Mouse (Mus musculus) heart, adult 9 months (tissue): Measurements from ENCODE around the gene Ylpm1.

Experiments used
- DNase-seq, 2 experiments: peaks; one replicate each; pipeline ENCODE4 v3.0.0; 2022; ENCODE audit warnings: low spot score in 2 of 2

Ylpm1 gene

DNA sequence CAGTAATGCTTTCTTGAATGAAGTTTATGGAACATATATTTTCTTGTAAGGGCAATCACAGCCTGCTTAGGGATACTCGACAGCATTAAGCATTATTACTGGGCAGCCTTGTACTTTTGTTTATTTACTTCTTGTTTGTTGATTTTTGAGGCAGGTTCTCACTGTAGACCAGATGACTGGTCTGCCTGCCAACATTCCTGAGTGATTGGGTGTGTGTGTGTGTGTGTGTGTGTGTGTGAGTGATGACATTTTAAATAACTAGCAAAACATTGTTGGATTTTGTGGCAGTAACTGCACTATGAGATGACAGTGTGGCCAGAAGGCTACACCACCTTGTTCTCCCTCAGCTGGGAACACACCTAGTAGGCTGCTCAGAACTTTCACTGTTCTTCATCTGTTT, 13.7 kb downstream of the Ylpm1 start:
- no peak for DNase-seq

DNA sequence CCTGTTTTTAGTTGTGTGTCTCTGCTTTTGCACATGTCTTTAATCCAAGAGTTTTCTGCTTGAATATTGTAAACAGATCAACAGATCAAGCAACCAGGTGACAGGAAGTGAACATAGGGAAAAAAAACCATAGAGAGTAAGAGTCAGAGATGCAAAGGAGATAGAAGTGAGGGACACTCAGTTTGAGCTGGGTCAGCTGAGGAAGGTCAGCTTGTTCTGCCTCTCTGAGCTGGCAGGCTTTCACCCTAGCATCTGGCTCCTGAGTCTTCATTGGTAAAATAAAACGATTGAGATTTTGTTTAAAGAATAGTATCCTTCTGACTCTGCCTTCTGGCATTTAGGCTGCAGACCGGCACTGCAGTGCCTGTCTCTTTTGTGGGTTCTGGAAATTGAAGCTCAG, 14.4 kb downstream of the Ylpm1 start:
- DNase-seq: no peak

DNA sequence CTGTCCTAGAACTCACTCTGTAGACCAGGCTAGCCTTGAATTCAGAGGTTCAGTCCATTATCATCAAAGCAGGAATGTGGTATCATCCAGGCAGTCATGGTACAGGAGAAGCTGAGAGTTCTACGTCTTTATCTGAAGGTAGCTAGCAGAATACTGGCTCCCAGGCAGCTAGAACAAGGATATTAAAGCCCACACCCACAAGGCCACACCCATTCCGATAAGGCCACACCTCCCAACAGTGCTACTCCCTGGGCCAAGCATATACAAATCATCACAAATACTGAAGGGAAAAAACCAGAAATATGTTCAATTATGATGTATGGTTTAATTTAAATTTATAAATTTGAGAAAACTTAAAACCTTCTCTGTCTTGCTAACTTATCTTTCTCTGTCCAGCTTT, 16.1 kb downstream of the Ylpm1 start:
- no peak for DNase-seq

- DNase-seq: no peak
These were observed 25.9 kb downstream of the Ylpm1 start for GRCm38 (mm10) chr12:85022071-85022470.

DNA sequence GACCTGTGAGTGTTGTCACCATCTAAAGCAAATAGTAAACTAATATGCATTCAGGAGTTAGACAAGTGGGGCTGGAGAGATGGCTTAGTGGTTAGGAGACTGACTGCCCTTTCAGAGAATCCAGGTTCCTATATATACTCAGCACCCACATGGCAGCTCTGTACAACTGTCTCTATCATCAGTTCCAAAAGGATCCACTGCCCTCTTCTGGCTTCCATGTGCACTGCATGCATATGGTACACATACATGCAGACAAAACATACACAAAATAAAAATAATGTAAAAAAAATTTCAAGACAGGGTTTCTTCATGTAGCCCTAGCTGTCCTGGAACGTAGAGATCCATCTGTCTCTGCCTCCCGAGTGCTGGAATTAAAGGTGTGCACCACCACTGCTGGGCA, 36.6 kb downstream of the Ylpm1 start:
- DNase-seq: no peak

DNA sequence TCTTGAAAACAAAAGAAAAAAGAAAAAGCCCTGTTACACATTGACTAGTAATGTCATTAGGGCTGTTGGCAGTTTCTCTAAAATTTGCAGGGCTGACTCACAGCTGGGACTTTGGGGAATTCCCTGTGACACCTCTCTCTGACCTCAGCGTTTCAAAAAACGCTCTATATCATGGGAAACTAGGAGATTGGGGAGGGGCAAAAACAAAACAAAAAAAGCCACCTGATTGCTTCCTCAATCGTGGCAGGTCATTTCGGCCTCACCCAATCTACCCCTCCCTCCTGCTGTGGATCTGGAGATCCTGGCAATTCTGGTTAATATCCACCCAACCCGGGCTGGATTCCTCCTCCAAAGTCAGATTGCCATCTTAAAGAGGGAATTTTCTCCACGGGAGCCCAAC, 55.1 kb downstream of the Ylpm1 start:
- no peak for DNase-seq

- DNase-seq: no peak
These were observed 74.9 kb downstream of the Ylpm1 start for GRCm38 (mm10) chr12:85071043-85071442.

GRCm38 (mm10) chr12:85077100-85077499, 81.0 kb downstream of the Ylpm1 start:
- DNase-seq: no peak

- no peak for DNase-seq
These were observed 88.1 kb downstream of the Ylpm1 start for GRCm38 (mm10) chr12:85084257-85084656.

DNA sequence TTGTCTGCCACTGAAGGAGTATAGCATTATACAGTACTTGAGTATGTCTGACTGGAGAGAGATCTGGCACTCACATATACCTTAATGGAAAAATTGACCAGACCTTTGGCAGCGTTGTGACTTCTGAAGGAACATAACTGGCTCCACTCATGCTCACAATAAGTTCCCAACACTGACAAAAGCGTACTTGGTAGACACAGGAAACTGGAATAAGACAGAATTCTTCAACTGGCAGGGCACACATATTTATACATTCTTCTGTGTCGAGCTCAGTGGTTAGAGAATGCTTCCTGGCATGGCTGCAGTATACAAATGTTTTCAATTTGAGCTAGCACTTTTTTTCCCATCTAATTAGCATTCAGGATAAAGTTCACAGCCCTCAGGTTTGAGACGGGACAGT, 88.8 kb downstream of the Ylpm1 start:
- no peak for DNase-seq

GRCm38 (mm10) chr12:85087845-85088244, 91.7 kb downstream of the Ylpm1 start:
- no peak for DNase-seq

DNA sequence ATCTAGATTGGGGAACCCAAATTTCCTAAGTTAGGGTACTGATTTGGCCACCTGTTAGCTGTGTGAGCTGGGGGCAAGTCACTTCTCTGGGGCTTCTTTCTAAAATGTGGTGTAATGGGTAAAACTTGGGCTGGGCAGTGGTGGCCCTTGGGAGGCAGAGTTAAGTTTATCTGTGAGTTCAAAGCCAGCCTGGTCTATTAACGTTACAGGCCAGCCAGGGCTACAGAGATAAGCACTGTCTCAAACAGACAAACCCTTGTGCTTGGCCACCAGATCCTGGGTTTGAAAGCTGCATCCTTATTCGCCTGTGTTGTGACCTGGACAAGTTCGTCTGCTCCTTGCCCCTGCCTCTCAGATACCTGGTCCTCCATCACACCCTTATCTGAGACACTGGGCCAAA, 95.1 kb downstream of the Ylpm1 start:
- no peak for DNase-seq

GRCm38 (mm10) chr12:85092214-85092613, 96.1 kb downstream of the Ylpm1 start:
- peak; percentile 49 for DNase-seq

GRCm38 (mm10) chr12:85094010-85094409, 97.9 kb downstream of the Ylpm1 start:
- DNase-seq: peak; percentile 70 to 80

GRCm38 (mm10) chr12:85094706-85095105, 98.6 kb downstream of the Ylpm1 start:
- peak; percentile 47 to 52 for DNase-seq

- DNase-seq: no peak
These were observed 99.0 kb downstream of the Ylpm1 start for GRCm38 (mm10) chr12:85095146-85095545.

DNA sequence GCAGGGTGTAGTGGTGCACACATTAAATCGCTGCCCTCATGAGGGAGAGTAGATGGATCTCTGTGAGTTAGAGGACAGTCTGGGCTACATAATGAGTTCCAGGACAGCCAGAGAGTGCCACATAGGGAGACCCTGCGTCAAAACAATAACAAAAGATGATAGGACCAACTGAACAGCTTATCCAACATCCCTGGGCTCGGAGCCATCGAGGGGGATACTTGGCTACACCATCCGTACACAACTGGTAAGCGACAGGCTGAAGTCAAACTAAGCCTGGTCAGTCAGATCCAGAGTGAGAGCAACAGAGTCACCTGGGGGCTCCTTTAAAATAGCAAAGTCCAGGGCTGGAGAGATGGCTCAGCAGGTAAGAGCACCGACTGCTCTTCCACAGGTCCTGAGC, 99.7 kb downstream of the Ylpm1 start:
- DNase-seq: no peak

DNA sequence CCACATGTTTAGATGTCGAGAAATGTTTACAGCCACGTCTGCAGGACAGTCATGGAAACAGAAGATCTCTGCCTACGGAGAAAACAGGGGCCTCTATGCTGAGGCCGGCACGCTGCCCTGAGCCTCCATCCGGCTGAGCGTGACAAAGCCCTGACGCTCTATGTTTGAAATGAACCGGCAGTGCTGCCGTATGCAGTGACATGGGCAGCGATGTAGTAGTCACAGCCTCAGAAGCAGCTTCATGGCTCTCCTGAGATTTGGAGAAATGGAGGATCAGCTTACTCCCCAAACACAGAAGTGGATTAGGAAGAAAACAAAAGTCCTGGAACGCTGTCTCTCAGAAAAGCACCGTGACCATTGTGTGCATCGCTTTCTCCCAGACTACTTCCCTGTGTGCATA, 104.9 kb downstream of the Ylpm1 start:
- no peak for DNase-seq

GRCm38 (mm10) chr12:85101521-85102106, 105.5 kb downstream of the Ylpm1 start:
- DNase-seq: no peak

DNA sequence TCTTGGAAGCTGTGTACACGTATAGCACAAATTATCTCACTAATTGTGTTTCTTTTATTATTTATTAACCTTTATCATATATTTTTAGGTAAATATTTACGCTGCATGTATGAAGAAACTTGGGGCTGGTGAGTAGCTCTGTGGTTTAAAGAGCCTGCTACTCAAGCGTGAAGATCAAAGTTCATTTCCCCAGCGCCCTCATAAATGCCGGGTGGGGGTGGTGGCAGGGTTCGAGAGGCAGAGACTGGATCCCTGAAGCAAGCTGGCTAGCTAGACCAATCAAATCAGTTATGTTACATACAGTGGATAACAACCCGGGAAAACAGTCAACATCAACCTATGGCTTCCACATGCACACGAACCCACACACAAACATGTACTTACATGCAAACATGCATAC, 107.0 kb downstream of the Ylpm1 start:
- DNase-seq: no peak

GRCm38 (mm10) chr12:85104789-85105188, 108.7 kb downstream of the Ylpm1 start:
- DNase-seq: no peak

DNA sequence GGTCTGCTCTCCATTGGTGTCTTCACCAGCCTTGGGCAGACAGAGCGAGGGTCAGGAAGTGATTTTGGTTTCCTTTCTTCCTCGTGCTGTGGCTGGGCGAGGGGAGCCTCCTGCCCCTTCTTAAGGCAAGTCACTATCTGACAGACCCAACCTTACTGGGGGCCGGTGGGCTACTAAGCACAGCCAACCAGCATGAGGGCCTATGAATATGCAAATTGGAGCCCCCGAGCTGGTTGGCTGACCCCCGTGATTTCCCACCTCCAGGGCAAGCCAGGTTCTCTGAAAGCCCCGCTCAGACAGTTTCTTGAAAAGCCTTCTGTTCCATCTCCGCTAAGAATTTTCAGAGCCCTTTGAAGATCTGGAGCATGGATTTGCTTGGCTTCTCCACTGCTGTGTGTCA, 110.2 kb downstream of the Ylpm1 start:
- DNase-seq: no peak

DNA sequence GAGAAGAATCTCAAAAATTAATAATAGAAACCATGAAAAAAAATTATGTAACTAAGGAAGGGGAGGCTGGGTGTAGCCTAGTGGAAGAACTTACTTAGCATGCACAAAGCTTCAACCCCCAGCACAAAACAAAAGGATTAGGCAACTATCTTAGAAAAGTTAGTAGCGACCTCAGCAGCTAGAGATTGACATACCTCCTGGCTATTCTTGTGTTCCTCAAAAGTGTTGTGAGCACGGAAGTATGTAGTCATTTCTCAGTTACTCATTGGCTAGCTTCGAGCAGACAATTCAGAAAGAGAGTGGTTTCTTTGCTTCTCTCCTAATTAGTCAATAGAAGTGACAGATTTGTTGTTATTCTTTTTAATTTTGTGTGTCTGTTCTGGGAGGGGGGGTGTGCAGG, 112.5 kb downstream of the Ylpm1 start:
- DNase-seq: no peak

GRCm38 (mm10) chr12:85109426-85109825, 113.3 kb downstream of the Ylpm1 start:
- DNase-seq: no peak
